Mouse (Mus musculus): Measurements from ENCODE around the gene Dhdds.
"Not testable (repeated sequence)": the region's sequence is repeated elsewhere in the genome, so short reads cannot be mapped to it uniquely, and the experiment has no call there.

Dhdds gene

GRCm38 (mm10) chr4:133991087-133991660 lies 9.5 kb downstream of the Dhdds start:
- H3K36me3 ChIP-seq (ENCODE audit: insufficient read depth, low read length) = peaks cover 87% of the 10 kb centered on the region
- no peaks in the 10 kb centered on the region for H3K9me3 ChIP-seq (ENCODE audit: low read length)
- H3K4me1 ChIP-seq (replicated peaks; ENCODE audit: low read depth, low read length) = peaks cover 13% of the 10 kb centered on the region
- TF ChIP-seq NANOG (IDR thresholded peaks at IDR 0.05; ENCODE audit: borderline replicate concordance, low read length) (no peak), CTCF (conservative IDR thresholded peaks at IDR 0.05; ENCODE audit: low read length) (no peak), POU5F1 (IDR thresholded peaks at IDR 0.05; ENCODE audit: borderline replicate concordance, low read length) (no peak)
- no peak overlapping the region for H3K4me3 ChIP-seq (replicated peaks; ENCODE audit: low read length)
- no peaks in the 10 kb centered on the region for H3K27me3 ChIP-seq (ENCODE audit: insufficient read depth, low read length)

GRCm38 (mm10) chr4:133990035-133990434 lies 10.7 kb downstream of the Dhdds start:
- no peak for TF ChIP-seq NANOG (IDR thresholded peaks at IDR 0.05; ENCODE audit: borderline replicate concordance, low read length)
- no peak for TF ChIP-seq POU5F1 (IDR thresholded peaks at IDR 0.05; ENCODE audit: borderline replicate concordance, low read length)
- no peak for TF ChIP-seq CTCF (conservative IDR thresholded peaks at IDR 0.05; ENCODE audit: low read length)
- no peak overlapping the region for H3K4me3 ChIP-seq (replicated peaks; ENCODE audit: low read length)
- peaks cover 89% of the 10 kb centered on the region for H3K36me3 ChIP-seq (ENCODE audit: insufficient read depth, low read length)
- no peaks in the 10 kb centered on the region for H3K27me3 ChIP-seq (ENCODE audit: insufficient read depth, low read length)
- peaks cover 13% of the 10 kb centered on the region for H3K4me1 ChIP-seq (replicated peaks; ENCODE audit: low read depth, low read length)
- H3K9me3 ChIP-seq (ENCODE audit: low read length) = no peaks in the 10 kb centered on the region

- H3K4me1 ChIP-seq (replicated peaks; ENCODE audit: low read depth, low read length) = peaks cover 13% of the 10 kb centered on the region
- not testable (repeated sequence) for H3K4me3 ChIP-seq (replicated peaks; ENCODE audit: low read length); H3K27me3 ChIP-seq (ENCODE audit: insufficient read depth, low read length); H3K9me3 ChIP-seq (ENCODE audit: low read length)
- peaks cover 81% of the 10 kb centered on the region for H3K36me3 ChIP-seq (ENCODE audit: insufficient read depth, low read length)
Measured at GRCm38 (mm10) chr4:133988289-133988688, 12.4 kb downstream of the Dhdds start.

DNA sequence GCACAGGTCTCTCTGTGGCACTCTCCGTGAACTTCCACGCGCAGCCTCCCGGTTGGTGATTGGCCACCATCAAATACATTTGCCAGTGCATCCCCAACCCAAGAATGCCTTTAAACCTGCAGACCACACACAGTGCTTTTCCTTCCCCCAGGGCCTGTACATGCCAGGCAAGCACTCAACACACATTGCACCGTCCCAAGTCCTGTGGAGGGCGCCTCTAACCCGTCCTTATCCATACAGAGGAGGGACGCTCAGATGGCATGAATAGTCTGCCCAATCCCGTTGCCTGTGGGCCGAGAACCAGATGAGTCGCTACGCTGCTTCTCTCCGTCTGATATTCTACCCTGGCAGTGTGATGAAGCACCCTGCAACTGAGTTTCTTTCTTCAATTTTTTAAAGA lies 17.8 kb downstream of the Dhdds start:
- H3K9me3 ChIP-seq (ENCODE audit: low read length) = no peaks in the 10 kb centered on the region
- peaks cover 90% of the 10 kb centered on the region for H3K36me3 ChIP-seq (ENCODE audit: insufficient read depth, low read length)
- H3K27me3 ChIP-seq (ENCODE audit: insufficient read depth, low read length) = no peaks in the 10 kb centered on the region
- no peak overlapping the region for H3K4me3 ChIP-seq (replicated peaks; ENCODE audit: low read length)
- peaks cover 6% of the 10 kb centered on the region for H3K4me1 ChIP-seq (replicated peaks; ENCODE audit: low read depth, low read length)
- no peak for TF ChIP-seq NANOG (IDR thresholded peaks at IDR 0.05; ENCODE audit: borderline replicate concordance, low read length)
- TF ChIP-seq CTCF (conservative IDR thresholded peaks at IDR 0.05; ENCODE audit: low read length) = no peak
- TF ChIP-seq POU5F1 (IDR thresholded peaks at IDR 0.05; ENCODE audit: borderline replicate concordance, low read length) = no peak

DNA sequence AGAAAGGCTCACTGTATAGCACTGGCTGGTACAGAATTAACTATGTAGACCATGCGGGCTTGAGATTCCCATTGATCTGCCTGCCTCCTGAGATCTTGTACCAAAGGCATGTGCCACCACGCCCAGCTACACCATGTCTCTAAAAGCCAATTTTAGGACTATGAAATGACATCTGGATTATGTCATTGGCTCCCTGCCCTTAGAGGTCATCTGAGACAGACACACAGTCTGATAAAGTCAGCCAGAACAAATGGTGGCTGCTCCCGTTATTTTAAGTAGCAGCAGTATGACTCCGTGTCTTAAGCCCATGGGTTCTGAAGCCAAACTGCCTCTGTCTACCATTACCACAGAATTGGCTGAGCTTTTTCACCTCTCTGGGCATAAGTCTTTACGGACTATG lies 20.2 kb downstream of the Dhdds start:
- Histone ChIP-seq H3K4me1 (replicated peaks; ENCODE audit: low read depth, low read length) (peaks cover 22% of the 10 kb centered on the region), H3K4me3 (replicated peaks; ENCODE audit: low read length) (no peak overlapping the region), H3K9me3 (ENCODE audit: low read length) (no peaks in the 10 kb centered on the region), H3K27me3 (ENCODE audit: insufficient read depth, low read length) (no peaks in the 10 kb centered on the region), H3K36me3 (ENCODE audit: insufficient read depth, low read length) (peaks cover 84% of the 10 kb centered on the region)
- TF ChIP-seq NANOG (IDR thresholded peaks at IDR 0.05; ENCODE audit: borderline replicate concordance, low read length) = no peak
- TF ChIP-seq POU5F1 (IDR thresholded peaks at IDR 0.05; ENCODE audit: borderline replicate concordance, low read length) = no peak
- no peak for TF ChIP-seq CTCF (conservative IDR thresholded peaks at IDR 0.05; ENCODE audit: low read length)

- TF ChIP-seq NANOG (IDR thresholded peaks at IDR 0.05; ENCODE audit: borderline replicate concordance, low read length) (no peak), CTCF (conservative IDR thresholded peaks at IDR 0.05; ENCODE audit: low read length) (no peak), POU5F1 (IDR thresholded peaks at IDR 0.05; ENCODE audit: borderline replicate concordance, low read length) (no peak)
- H3K9me3 ChIP-seq (ENCODE audit: low read length) = no peaks in the 10 kb centered on the region
- peaks cover 78% of the 10 kb centered on the region for H3K36me3 ChIP-seq (ENCODE audit: insufficient read depth, low read length)
- H3K27me3 ChIP-seq (ENCODE audit: insufficient read depth, low read length) = no peaks in the 10 kb centered on the region
- H3K4me3 ChIP-seq (replicated peaks; ENCODE audit: low read length) = no peak overlapping the region
- peaks cover 21% of the 10 kb centered on the region for H3K4me1 ChIP-seq (replicated peaks; ENCODE audit: low read depth, low read length)
Measured at GRCm38 (mm10) chr4:133978021-133978711, 22.6 kb downstream of the Dhdds start.

GRCm38 (mm10) chr4:133971741-133972140 lies 29.0 kb downstream of the Dhdds start:
- no peaks in the 10 kb centered on the region for H3K9me3 ChIP-seq (ENCODE audit: low read length)
- no peaks in the 10 kb centered on the region for H3K27me3 ChIP-seq (ENCODE audit: insufficient read depth, low read length)
- peaks cover 55% of the 10 kb centered on the region for H3K36me3 ChIP-seq (ENCODE audit: insufficient read depth, low read length)
- H3K4me3 ChIP-seq (replicated peaks; ENCODE audit: low read length) = no peak overlapping the region
- H3K4me1 ChIP-seq (replicated peaks; ENCODE audit: low read depth, low read length) = peaks cover 37% of the 10 kb centered on the region
- no peak for TF ChIP-seq CTCF (conservative IDR thresholded peaks at IDR 0.05; ENCODE audit: low read length)
- TF ChIP-seq POU5F1 (IDR thresholded peaks at IDR 0.05; ENCODE audit: borderline replicate concordance, low read length) = no peak
- no peak for TF ChIP-seq NANOG (IDR thresholded peaks at IDR 0.05; ENCODE audit: borderline replicate concordance, low read length)

- TF ChIP-seq NANOG (IDR thresholded peaks at IDR 0.05; ENCODE audit: borderline replicate concordance, low read length) (no peak), POU5F1 (IDR thresholded peaks at IDR 0.05; ENCODE audit: borderline replicate concordance, low read length) (no peak), CTCF (conservative IDR thresholded peaks at IDR 0.05; ENCODE audit: low read length) (no peak)
- H3K9me3 ChIP-seq (ENCODE audit: low read length) = no peaks in the 10 kb centered on the region
Measured at GRCm38 (mm10) chr4:133970876-133971275, 29.8 kb downstream of the Dhdds start.

DNA sequence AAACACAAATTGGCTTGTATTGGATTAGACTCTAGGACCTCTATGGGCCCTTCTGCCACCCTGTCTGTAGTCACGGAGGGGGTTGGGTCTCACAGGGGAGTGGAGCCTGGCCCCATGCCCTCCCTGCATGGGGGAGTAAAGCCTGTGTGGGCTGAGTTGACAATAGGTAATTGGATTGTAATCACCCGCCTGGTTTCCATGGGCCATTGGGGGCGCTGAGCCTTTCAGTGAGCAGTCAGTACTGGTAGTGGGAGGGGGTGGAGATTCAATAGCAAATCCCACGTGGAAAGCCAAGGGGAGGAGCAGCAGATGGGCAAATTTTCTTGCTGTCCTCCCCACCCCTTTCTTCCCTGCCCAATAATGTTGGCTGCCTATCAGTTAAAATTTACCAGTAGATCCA lies 30.5 kb downstream of the Dhdds start:
- peaks cover 42% of the 10 kb centered on the region for H3K4me1 ChIP-seq (replicated peaks; ENCODE audit: low read depth, low read length)
- no peaks in the 10 kb centered on the region for H3K27me3 ChIP-seq (ENCODE audit: insufficient read depth, low read length)
- TF ChIP-seq CTCF (conservative IDR thresholded peaks at IDR 0.05; ENCODE audit: low read length) (no peak), POU5F1 (IDR thresholded peaks at IDR 0.05; ENCODE audit: borderline replicate concordance, low read length) (no peak), NANOG (IDR thresholded peaks at IDR 0.05; ENCODE audit: borderline replicate concordance, low read length) (no peak)
- H3K36me3 ChIP-seq (ENCODE audit: insufficient read depth, low read length) = peaks cover 58% of the 10 kb centered on the region
- no peak overlapping the region for H3K4me3 ChIP-seq (replicated peaks; ENCODE audit: low read length)
- no peaks in the 10 kb centered on the region for H3K9me3 ChIP-seq (ENCODE audit: low read length)

More at GRCm38 (mm10) chr4:133970876-133971275, 29.8 kb downstream of the Dhdds start:
- no peak overlapping the region for H3K4me3 ChIP-seq (replicated peaks; ENCODE audit: low read length)
- H3K4me1 ChIP-seq (replicated peaks; ENCODE audit: low read depth, low read length) = peaks cover 36% of the 10 kb centered on the region
- no peaks in the 10 kb centered on the region for H3K27me3 ChIP-seq (ENCODE audit: insufficient read depth, low read length)
- peaks cover 55% of the 10 kb centered on the region for H3K36me3 ChIP-seq (ENCODE audit: insufficient read depth, low read length)

Measured in E14TG2a.4 (cell line).